Mouse (Mus musculus) ovary, postnatal 10 days (tissue): Measurements from ENCODE around the gene C1qtnf1.

Experiments
- DNase-seq: peaks from one replicate; pipeline ENCODE4 v3.0.0; 2022; ENCODE audit warnings: low spot score

Gene C1qtnf1

DNA sequence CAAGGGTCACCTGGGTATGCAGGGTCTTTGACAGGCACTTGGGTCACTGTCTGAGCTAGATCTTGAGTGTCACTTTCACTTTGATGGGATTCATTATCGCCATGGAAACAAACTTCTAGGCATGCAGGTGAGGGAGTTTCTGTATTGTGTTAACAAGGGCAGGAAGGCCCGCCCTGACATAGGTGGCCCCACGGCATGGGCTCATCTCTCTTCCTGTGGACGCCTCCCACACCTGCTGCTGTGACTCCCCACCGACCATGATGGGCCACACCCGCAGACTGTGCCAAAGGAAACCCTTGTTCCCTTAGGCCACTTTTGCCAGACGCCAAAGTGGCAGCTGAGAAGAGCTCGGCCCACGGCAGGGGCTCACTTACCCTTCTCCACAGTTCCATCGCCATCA lies 17.5 kb upstream of the C1qtnf1 start:
- no peak for DNase-seq

DNA sequence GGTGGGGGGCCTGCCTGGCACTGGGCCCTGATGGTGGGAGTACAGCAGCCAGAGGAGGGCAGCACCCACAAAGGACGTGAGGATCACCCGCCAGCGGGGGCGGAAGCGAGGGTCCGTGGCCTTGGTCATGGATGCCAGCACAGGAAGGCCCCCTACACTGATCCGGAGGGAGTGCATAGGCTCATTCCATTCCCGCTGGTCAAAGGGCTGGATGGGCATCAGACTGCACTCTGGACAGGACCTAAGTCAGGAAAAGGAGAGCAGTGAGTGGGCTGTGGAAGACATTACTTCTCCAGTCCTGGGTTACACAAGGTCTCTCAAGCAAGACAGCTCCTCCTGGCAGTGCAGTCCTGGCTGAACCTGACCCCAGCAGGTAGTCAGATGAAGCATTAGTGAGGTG lies 16.7 kb upstream of the C1qtnf1 start:
- no peak for DNase-seq

GRCm38 (mm10) chr11:118412601-118413000 lies 15.4 kb upstream of the C1qtnf1 start:
- DNase-seq: no peak

DNA sequence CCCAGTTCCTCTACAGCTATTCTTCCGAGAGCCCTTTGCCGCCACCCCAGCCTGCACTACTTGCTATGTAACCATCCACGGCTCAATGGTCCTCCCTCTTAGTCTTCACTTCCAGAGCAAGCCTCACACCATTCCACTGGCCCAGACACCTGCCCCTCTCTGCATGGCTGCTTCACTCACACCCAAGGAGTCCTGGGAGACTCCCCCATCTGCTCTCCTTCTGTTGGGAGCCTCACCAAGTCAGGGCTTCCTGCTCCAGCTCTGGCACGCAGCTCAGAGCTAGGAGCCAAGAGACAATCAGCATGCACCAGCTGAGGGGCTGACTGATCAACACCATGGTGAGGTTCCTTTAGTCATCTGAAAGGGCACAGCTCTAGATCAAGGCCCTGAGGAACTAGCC lies 14.9 kb upstream of the C1qtnf1 start:
- no peak for DNase-seq

DNA sequence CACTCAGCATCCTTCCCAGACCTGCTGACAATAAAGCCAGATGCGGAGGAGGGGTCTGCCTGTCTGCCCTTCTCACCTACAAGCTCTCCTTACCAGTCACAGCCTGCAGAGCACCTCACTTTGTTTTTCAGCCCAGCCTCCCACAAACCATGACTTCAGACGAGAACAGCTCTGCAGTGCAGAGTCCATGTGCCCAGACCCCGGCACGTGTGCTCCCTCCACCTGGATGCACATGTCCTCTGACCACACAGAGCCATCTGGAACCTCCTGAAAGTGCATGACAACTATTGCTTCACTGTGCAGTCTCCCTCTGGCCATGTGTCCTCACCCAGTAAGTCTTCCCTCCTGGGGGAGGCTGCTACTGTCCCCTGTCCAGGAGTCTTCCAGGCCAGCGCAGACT lies 13.7 kb upstream of the C1qtnf1 start:
- no peak for DNase-seq

- no peak for DNase-seq
These were observed 12.4 kb upstream of the C1qtnf1 start for GRCm38 (mm10) chr11:118415630-118416029.

DNA sequence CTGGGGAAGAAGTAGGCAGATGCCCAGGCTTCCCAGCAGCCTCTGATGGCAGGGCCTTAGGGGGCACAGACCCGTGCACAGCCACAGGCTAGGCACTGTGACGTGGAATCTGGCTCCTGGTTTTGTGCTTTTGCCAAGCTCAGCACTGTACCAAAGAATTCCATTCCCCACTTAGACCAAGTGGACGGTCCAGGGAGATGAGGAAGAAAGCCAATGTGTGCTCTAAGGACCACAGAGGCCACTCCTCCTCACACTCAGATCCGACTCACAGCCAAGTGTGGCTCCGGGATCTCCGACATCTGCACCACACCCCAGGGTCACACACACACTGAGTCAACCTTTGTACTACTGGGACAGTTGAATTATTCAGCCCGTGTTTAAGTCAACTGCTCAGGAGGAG lies 12.0 kb upstream of the C1qtnf1 start:
- no peak for DNase-seq

GRCm38 (mm10) chr11:118417496-118417895 lies 10.5 kb upstream of the C1qtnf1 start:
- no peak for DNase-seq

GRCm38 (mm10) chr11:118418442-118418833 lies 9.6 kb upstream of the C1qtnf1 start:
- no peak for DNase-seq

DNA sequence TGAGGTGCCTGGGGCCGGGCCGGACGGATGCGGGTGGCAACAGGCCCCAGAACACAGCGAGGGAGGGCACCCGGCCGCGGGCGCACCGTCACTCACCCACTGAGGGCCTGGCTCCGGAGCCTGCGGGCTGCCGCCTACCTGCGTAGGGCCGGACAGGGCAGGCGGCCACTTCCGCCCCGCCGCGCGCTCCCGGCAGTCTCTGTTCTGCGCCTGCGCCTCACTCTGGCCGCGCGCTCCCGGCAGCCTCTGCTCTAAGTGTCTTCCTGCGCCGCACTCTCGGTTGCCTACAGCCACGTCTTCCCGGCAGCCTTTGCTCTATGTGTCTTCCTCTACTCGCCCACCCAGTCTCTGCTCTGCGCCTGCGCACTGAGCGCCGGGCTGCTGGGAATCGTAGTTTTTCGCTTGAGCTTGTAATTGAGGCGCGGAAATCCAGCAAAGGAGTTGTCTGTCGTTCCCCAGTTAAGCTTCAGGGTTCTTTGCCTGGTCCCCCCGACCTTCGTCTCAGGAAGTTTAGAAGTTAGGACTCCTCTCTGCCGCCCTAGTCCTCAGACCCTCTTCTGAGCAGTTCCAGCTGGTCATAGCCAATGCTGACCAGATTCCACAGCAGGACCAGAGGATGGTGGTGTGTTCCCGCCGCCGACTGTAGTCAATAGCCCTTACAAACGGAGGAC lies 9.0 kb upstream of the C1qtnf1 start, which contains the start of gene Cant1:
TSS of gene Cant1 (minus strand) at position 253 of the 671 bp plus-strand sequence.
- DNase-seq: peak; percentile 87

- DNase-seq: no peak
These were observed 7.7 kb upstream of the C1qtnf1 start for GRCm38 (mm10) chr11:118420261-118420660.

GRCm38 (mm10) chr11:118423266-118423971 lies 4.6 kb upstream of the C1qtnf1 start:
- peak; percentile 64 for DNase-seq

GRCm38 (mm10) chr11:118424621-118425335 lies 3.2 kb upstream of the C1qtnf1 start:
- no peak for DNase-seq

DNA sequence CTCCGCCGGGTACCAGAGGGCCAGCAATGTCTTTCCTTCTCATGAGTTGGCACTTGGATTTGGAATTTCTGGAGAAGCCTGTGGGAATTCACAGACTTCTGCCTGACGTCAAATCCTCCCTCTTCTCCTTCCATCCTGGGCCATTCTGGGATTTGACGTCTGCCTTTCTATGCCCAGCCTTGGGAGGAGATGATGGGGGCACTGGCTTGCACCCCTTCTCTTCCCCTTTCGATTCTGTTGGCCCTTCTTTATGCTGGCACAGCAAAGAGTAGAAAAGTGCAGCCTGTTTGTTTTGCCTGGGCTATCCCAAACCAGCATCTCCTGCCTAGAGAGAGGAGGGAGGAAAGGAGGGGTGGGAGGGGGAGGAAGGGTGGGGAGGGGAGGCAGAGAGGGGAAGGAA lies 1.2 kb upstream of the C1qtnf1 start:
- DNase-seq: no peak

GRCm38 (mm10) chr11:118427266-118427779 lies 680 bp upstream of the C1qtnf1 start:
- DNase-seq: no peak

DNA sequence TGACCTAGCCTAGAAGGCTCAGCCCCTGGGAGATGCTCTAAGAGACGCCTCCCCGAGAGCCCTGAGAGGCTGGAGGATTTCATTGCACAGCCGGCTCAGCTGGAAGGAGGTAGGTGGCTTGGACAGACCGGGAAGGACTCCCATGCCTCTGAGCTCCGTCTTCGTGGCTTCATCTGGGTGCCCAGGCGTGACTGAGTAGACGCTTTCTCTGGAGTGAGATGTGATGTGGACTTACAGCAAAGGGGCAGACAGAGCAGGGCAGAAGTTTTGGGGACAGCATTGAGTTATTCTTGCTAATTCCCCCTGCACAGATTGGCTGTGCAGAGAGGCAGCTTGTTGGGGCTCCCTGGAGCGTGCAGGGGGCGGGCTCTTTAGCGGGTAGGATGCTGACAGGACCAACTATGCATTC lies 461 bp downstream of the C1qtnf1 start:
- DNase-seq: no peak

- DNase-seq: no peak
These were observed 1.1 kb downstream of the C1qtnf1 start for GRCm38 (mm10) chr11:118428944-118429709.

DNA sequence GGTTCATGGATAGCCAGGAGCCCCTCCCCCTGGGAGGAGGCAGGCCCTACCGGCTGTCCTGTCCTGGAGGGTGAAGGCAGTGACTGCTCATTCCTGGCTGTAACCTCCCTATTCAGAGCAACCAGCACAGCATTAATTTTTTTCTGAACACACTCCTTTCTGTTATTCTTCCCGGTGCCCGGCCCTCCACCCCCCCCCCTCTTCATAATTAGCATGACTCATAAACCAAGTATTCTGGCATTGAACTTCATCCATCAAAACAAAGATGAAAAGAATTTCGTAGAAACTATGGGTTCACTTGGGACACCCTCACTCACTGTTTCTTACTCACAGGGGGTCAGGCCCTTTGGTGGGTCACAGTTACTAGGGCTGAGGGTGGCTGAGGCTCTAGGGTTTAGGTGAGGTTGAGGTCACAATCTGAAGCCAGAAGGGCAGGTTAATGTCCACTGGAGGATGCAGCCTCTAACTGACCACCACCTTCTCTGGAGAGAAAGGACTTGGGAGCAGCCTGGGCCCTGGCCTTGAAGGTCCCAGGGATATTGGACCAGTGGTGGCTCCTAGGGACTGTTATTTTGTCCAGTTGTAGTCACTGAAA lies 2.4 kb downstream of the C1qtnf1 start:
- DNase-seq: no peak

DNA sequence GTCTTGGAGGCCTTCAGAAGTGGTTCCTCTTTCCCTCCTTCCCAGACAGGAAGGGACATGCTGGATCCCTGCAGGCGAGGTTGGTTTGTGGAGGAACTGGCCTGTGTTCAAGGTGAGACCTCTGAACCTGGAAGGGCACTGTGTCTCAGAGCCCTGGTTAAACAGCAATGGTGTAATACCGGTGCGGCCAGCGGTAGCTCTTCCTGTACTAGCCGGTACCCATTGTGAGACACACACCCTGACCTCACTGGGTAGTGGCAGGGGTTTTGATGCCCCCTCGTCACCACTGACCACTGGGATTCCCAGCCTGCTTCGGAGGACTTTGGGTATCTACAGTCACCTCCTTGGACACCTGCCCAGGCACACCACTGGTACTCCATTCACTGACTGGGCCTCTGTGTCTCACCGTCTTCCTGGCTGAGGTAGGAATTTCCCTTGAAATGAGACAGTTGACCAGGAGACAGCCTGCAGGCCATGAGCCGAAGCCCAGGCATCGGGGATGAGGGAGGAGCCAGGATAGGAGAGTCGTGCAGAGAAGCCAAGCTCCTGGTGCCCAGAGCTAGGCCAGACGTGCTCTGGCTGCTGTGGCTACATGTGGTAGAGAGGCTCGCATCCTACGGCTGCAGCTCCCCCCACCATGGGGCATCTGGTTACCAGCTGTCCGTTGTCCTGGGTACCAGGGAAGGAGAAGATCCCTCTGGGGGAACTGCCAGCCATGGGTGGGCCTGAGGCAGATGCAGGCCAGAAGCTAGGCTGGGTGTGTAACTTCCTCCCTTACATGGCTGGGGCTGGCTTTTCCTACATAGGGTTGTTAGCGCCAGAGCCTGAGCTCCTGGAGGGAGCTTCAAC lies 3.3 kb downstream of the C1qtnf1 start:
- no peak for DNase-seq

- DNase-seq: no peak
These were observed 5.4 kb downstream of the C1qtnf1 start for GRCm38 (mm10) chr11:118433398-118433868.

- no peak for DNase-seq
These were observed 6.1 kb downstream of the C1qtnf1 start for GRCm38 (mm10) chr11:118434093-118434492.
